Mouse (Mus musculus): ENCODE measurements around the gene Defb42. TPM values are rescaled to one million over a fixed set of nuclear protein-coding genes. Genes with fewer than 3 reads are reported as not detected.

Defb42 gene
- polyA plus RNA-seq, 1 experiment from 2014 or later = not detected

DNA sequence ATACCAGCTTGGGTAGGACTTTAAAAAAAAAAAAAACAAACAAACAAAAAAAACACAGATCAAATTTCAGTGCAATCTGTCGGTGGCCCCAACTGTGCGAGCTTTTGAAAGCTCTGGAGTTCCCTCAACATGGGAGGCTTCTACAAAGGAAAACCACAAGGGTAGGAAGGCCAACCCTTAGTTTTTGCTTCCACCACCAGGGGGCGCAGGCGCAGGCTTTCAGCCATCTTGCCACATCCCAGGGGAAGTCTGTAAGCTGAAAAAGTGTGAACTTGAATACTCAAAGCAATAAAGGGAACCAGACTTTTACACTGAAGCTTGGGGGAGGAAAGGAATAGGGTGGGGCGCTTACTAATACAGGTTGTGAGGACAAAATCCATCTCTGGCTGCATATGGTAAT lies 4.0 kb downstream of the Defb42 start:
- no peak overlapping the region for H3K4me2 ChIP-seq (ENCODE audit: low read depth)

DNA sequence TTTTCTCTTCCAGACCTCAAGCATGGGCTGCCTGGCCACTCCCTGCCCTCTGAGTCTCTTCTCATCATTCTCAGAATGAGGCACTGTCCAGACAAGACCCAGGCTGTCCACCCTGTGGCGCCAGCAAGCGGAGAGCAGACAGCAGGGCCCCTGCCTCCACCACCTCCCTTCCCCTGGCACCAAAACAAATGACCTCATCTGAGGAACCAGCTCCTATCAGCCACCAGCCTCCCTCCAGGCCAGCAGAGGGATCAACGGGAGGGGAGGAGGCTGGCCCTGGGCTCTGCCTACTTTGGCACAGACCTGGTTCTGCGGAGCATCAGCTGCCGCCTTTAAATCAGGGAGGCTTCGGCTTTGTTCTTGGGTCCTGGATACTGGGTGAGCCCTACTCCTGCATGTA lies 7.9 kb downstream of the Defb42 start:
- ATAC-seq (ENCODE audit: insufficient read depth, low FRiP score, low TSS enrichment) (no peak), DNase-seq (ENCODE audit: low spot score) (peak; percentile 19)
- Histone ChIP-seq H3K9me3 (ENCODE audit: control insufficient read depth, low read length) (no peaks in the 10 kb centered on the region), H3K4me1 (ENCODE audit: control insufficient read depth, insufficient read depth, low read length) (no peaks in the 10 kb centered on the region), H3K27me3 (ENCODE audit: control insufficient read depth, insufficient read depth, low read length) (no peaks in the 10 kb centered on the region), H3K4me3 (ENCODE audit: low read depth, low read length) (no peak overlapping the region), H3K9ac (ENCODE audit: low read length) (no peak overlapping the region), H3K27ac (ENCODE audit: low read depth, low read length) (no peak overlapping the region), H3K36me3 (ENCODE audit: control insufficient read depth, insufficient read depth, low read length) (no peaks in the 10 kb centered on the region), H3K4me2 (ENCODE audit: low read depth) (no peak overlapping the region)
- WGBS = 48% methylated on average over 6 of the region's 6 CpGs

More for the DNA sequence above, 4.0 kb downstream of the Defb42 start:
- H3K4me3 ChIP-seq (ENCODE audit: low read depth, low read length) = no peak overlapping the region
- H3K27me3 ChIP-seq (ENCODE audit: control insufficient read depth, insufficient read depth, low read length) = no peaks in the 10 kb centered on the region
- H3K9me3 ChIP-seq (ENCODE audit: control insufficient read depth, low read length) = no peaks in the 10 kb centered on the region
- no peak overlapping the region for H3K9ac ChIP-seq (ENCODE audit: low read length)
- no peaks in the 10 kb centered on the region for H3K36me3 ChIP-seq (ENCODE audit: control insufficient read depth, insufficient read depth, low read length)
- WGBS = 34% methylated on average over 5 of the region's 5 CpGs
- DNase-seq (ENCODE audit: low spot score) = peak; percentile 59
- no peak overlapping the region for H3K27ac ChIP-seq (ENCODE audit: low read depth, low read length)
- no peaks in the 10 kb centered on the region for H3K4me1 ChIP-seq (ENCODE audit: control insufficient read depth, insufficient read depth, low read length)
- ATAC-seq (ENCODE audit: insufficient read depth, low FRiP score, low TSS enrichment) = no peak

DNA sequence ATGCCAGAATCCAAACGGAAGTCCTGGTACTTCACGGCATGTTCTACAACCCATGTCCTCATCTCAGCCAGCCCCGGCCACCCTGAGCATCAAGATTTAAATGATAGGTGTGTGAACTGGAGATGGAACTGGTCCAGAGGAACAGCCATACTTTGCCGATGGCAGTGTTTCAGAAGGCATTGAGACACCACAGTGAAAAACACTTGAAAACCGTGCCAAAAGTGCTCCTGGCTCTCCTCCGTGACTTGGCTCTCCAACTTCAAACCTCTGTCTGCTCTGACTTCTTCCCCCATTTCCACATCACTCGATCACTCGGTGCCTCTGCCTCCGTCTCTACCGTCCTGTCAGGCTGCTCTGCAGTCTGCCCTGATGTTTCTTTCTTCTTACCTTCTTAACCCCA lies 13.6 kb downstream of the Defb42 start:
- DNase-seq (ENCODE audit: low spot score) (no peak), ATAC-seq (ENCODE audit: insufficient read depth, low FRiP score, low TSS enrichment) (no peak)
- Histone ChIP-seq H3K9me3 (ENCODE audit: control insufficient read depth, low read length) (no peaks in the 10 kb centered on the region), H3K4me1 (ENCODE audit: control insufficient read depth, insufficient read depth, low read length) (no peaks in the 10 kb centered on the region), H3K27me3 (ENCODE audit: control insufficient read depth, insufficient read depth, low read length) (no peaks in the 10 kb centered on the region), H3K36me3 (ENCODE audit: control insufficient read depth, insufficient read depth, low read length) (no peaks in the 10 kb centered on the region), H3K4me2 (ENCODE audit: low read depth) (no peak overlapping the region), H3K9ac (ENCODE audit: low read length) (no peak overlapping the region), H3K4me3 (ENCODE audit: low read depth, low read length) (no peak overlapping the region), H3K27ac (ENCODE audit: low read depth, low read length) (no peak overlapping the region)
- WGBS = 88% methylated on average over 10 of the region's 10 CpGs

GRCm38 (mm10) chr14:63062184-63062583 lies 15.4 kb downstream of the Defb42 start:
- Histone ChIP-seq H3K9ac (ENCODE audit: low read length) (no peak overlapping the region), H3K27me3 (ENCODE audit: control insufficient read depth, insufficient read depth, low read length) (no peaks in the 10 kb centered on the region), H3K4me3 (ENCODE audit: low read depth, low read length) (no peak overlapping the region), H3K27ac (ENCODE audit: low read depth, low read length) (no peak overlapping the region), H3K4me1 (ENCODE audit: control insufficient read depth, insufficient read depth, low read length) (no peaks in the 10 kb centered on the region), H3K36me3 (ENCODE audit: control insufficient read depth, insufficient read depth, low read length) (no peaks in the 10 kb centered on the region), H3K4me2 (ENCODE audit: low read depth) (no peak overlapping the region), H3K9me3 (ENCODE audit: control insufficient read depth, low read length) (no peaks in the 10 kb centered on the region)
- DNase-seq (ENCODE audit: low spot score) = no peak
- WGBS = 81% methylated on average over 2 of the region's 2 CpGs
- ATAC-seq (ENCODE audit: insufficient read depth, low FRiP score, low TSS enrichment) = no peak

DNA sequence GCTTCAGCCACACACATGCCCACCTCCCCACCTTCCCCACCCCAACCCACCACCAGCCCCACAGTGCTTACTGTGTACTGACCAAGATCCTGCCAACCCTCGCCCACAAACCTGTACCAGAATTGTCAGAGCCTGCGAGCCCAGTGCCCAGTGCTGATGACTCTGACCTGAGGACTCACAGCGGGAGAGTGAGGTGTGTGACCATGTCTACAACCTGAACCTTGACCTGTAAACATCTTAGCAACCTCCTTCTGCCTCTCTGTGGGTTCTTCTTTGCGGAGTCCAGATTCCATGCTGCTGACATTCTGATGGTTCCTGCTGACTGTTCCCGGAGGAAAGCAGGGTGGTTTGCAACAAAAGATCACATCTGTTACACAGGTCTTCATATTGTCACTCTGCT lies 18.6 kb downstream of the Defb42 start:
- Histone ChIP-seq H3K9ac (ENCODE audit: low read length) (no peak overlapping the region), H3K27ac (ENCODE audit: low read depth, low read length) (no peak overlapping the region), H3K27me3 (ENCODE audit: control insufficient read depth, insufficient read depth, low read length) (no peaks in the 10 kb centered on the region), H3K36me3 (ENCODE audit: control insufficient read depth, insufficient read depth, low read length) (no peaks in the 10 kb centered on the region), H3K9me3 (ENCODE audit: control insufficient read depth, low read length) (no peaks in the 10 kb centered on the region), H3K4me2 (ENCODE audit: low read depth) (no peak overlapping the region), H3K4me1 (ENCODE audit: control insufficient read depth, insufficient read depth, low read length) (no peaks in the 10 kb centered on the region), H3K4me3 (ENCODE audit: low read depth, low read length) (no peak overlapping the region)
- DNase-seq (ENCODE audit: low spot score) (no peak), ATAC-seq (ENCODE audit: insufficient read depth, low FRiP score, low TSS enrichment) (no peak)
- 82% methylated on average over 5 of the region's 5 CpGs for WGBS

- Histone ChIP-seq H3K27ac (ENCODE audit: low read depth, low read length) (no peak overlapping the region), H3K4me2 (ENCODE audit: low read depth) (no peak overlapping the region)
- 36% methylated on average over 16 of the region's 16 CpGs for WGBS
Measured at GRCm38 (mm10) chr14:63066630-63067310, 20.0 kb downstream of the Defb42 start.

DNA sequence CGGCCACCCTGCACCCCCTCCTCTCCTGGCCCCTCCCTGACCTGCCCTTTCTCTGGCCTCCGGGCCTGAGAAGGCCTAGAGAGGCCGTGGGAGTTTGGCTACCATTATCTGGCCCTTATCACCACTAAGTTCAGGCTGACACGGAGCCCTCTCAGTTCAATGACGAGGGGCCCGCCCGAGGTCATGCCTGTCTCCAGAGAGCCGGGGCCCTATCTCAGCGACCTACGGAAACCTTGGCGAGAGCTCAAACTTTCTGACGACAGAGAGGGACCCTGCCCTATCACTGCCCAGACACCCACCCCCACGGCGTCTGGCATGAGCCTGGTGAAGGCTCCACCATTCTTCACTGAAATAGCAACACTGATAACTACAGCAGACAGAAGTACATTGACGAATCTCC lies 20.9 kb downstream of the Defb42 start:
- Histone ChIP-seq H3K4me2 (ENCODE audit: low read depth) (no peak overlapping the region), H3K27ac (ENCODE audit: low read depth, low read length) (no peak overlapping the region), H3K9me3 (ENCODE audit: control insufficient read depth, low read length) (no peaks in the 10 kb centered on the region), H3K27me3 (ENCODE audit: control insufficient read depth, insufficient read depth, low read length) (no peaks in the 10 kb centered on the region), H3K4me1 (ENCODE audit: control insufficient read depth, insufficient read depth, low read length) (no peaks in the 10 kb centered on the region), H3K4me3 (ENCODE audit: low read depth, low read length) (no peak overlapping the region), H3K36me3 (ENCODE audit: control insufficient read depth, insufficient read depth, low read length) (no peaks in the 10 kb centered on the region), H3K9ac (ENCODE audit: low read length) (no peak overlapping the region)
- WGBS = 80% methylated on average over 15 of the region's 15 CpGs
- ATAC-seq (ENCODE audit: insufficient read depth, low FRiP score, low TSS enrichment) = no peak
- DNase-seq (ENCODE audit: low spot score) = no peak

More at GRCm38 (mm10) chr14:63066630-63067310, 20.0 kb downstream of the Defb42 start:
- Histone ChIP-seq H3K4me1 (ENCODE audit: control insufficient read depth, insufficient read depth, low read length) (no peaks in the 10 kb centered on the region), H3K9me3 (ENCODE audit: control insufficient read depth, low read length) (no peaks in the 10 kb centered on the region), H3K27me3 (ENCODE audit: control insufficient read depth, insufficient read depth, low read length) (no peaks in the 10 kb centered on the region), H3K36me3 (ENCODE audit: control insufficient read depth, insufficient read depth, low read length) (no peaks in the 10 kb centered on the region), H3K4me3 (ENCODE audit: low read depth, low read length) (no peak overlapping the region), H3K9ac (ENCODE audit: low read length) (no peak overlapping the region)
- ATAC-seq (ENCODE audit: insufficient read depth, low FRiP score, low TSS enrichment) (no peak), DNase-seq (ENCODE audit: low spot score) (peak; percentile 74)

Other genes with a start within 250 kb of the Defb42 start
- gene Wdfy2, start 209.3 kb upstream of the Defb42 start, polyA plus RNA-seq (2014; fragmentation: Nextera tagmentation; extraction: Ambion mirVana) = 16.9 and 18.2 TPM in 2 replicates
- gene Defb48, start 62.5 kb upstream of the Defb42 start, polyA plus RNA-seq (2014; fragmentation: Nextera tagmentation; extraction: Ambion mirVana) = not detected in 2 replicates
- gene Defb47, start 48.9 kb upstream of the Defb42 start, polyA plus RNA-seq (2014; fragmentation: Nextera tagmentation; extraction: Ambion mirVana) = not detected in 2 replicates
- gene Defb43, start 35.2 kb upstream of the Defb42 start, polyA plus RNA-seq (2014; fragmentation: Nextera tagmentation; extraction: Ambion mirVana) = not detected in 2 replicates
- gene Defb30, start 3.0 kb downstream of the Defb42 start, polyA plus RNA-seq (2014; fragmentation: Nextera tagmentation; extraction: Ambion mirVana) = not detected in 2 replicates

All from neural tube, embryonic 11.5 days (tissue).